Comparison of ENCODE assay signal across 22 mouse cellular contexts in the genomic region with DNA sequence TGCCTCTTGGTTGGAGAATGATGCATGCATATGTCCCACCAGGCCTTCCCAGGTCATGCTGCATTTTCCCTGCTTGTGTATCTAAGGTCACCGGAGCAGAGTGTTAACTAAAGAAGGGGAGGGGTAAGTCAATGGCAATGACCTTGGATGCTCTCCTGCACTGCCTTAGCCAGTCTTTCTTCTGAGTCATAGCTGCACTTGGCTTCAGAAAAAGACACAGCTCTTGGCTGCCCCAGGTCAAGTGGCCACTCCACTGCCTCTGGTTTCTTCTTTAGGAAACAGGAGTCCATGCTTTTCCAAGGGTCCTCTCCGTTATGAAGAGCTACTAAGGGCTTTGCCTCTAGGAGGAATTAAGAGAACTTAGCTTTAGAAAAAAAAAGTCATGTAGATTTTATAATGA.
DNase-seq lines count a peak whose midpoint lies in the region; ATAC-seq lines count a peak whose summit lies in the region.
"Had no signal": no experiment of that assay in that cellular context is flagged by ENCODE, and none has a peak within 500 bp of the region (broad histone marks: within the 10 kb centered on the region; RNA-seq: fewer than 3 reads in every experiment).

No protein-coding gene starts in this region.

- no peaks in the 10 kb centered on the region for H3K36me3 ChIP-seq in midbrain, embryonic 13.5 days
- H3K36me3 ChIP-seq: embryonic facial prominence, embryonic 13.5 days; forebrain, embryonic 12.5 days; heart, embryonic 10.5 days; hindbrain, embryonic 12.5 days had no signal

- peaks cover 22% of the 10 kb centered on the region for H3K4me1 ChIP-seq in midbrain, embryonic 13.5 days (replicated peaks)
- H3K4me1 ChIP-seq: embryonic facial prominence, embryonic 13.5 days; heart, embryonic 10.5 days had no signal

- no peaks in the 10 kb centered on the region for H3K9me3 ChIP-seq in midbrain, embryonic 13.5 days
- H3K9me3 ChIP-seq: embryonic facial prominence, embryonic 13.5 days; forebrain, embryonic 12.5 days; heart, embryonic 10.5 days; hindbrain, embryonic 12.5 days had no signal

- peak; percentile 2 for DNase-seq in adrenal gland, adult 8-10 months
- DNase-seq in adrenal gland, adult 18-20 months (ENCODE audit: low spot score in 2 of 2): no peak
- DNase-seq in lung, adult 18-20 months: peak; percentile 47 to 57
- peak; percentile 19 for DNase-seq in lung, postnatal 10 days
- no peak for DNase-seq in right cerebral cortex, adult 2 months (ENCODE audit: low spot score in 2 of 2)
- DNase-seq: cerebellum, adult 11-12 months; cerebellum, adult 9-10 months; cerebellum, postnatal 36 days; gastrocnemius, postnatal 10 days; heart, adult 18-20 months; heart, postnatal 10 days; heart, postnatal 4 days had no signal

- peaks cover 13% of the 10 kb centered on the region for H3K27me3 ChIP-seq in midbrain, embryonic 13.5 days
- H3K27me3 ChIP-seq: CH12.LX; embryonic facial prominence, embryonic 13.5 days; Patski had no signal

- no peak overlapping the region for H3K4me2 ChIP-seq in midbrain, embryonic 13.5 days (replicated peaks)
- H3K4me2 ChIP-seq: embryonic facial prominence, embryonic 13.5 days; forebrain, embryonic 12.5 days; hindbrain, embryonic 12.5 days had no signal

- no peak overlapping the region for H3K9ac ChIP-seq in midbrain, embryonic 13.5 days (replicated peaks)
- H3K9ac ChIP-seq: embryonic facial prominence, embryonic 13.5 days; forebrain, embryonic 12.5 days; hindbrain, embryonic 12.5 days had no signal

- no peak overlapping the region for H3K4me3 ChIP-seq in midbrain, embryonic 13.5 days (replicated peaks)
- H3K4me3 ChIP-seq: embryonic facial prominence, embryonic 13.5 days; forebrain, embryonic 12.5 days; heart, embryonic 10.5 days; hindbrain, embryonic 12.5 days had no signal

- WGBS in midbrain, embryonic 13.5 days: 87% methylated on average over 2 of the region's 2 CpGs

- no peak for ATAC-seq in midbrain, embryonic 13.5 days
- ATAC-seq: activated CD4-positive, CD25-positive, alpha-beta regulatory T cell, adult 4 months; forebrain, embryonic 16.5 days; hindbrain, embryonic 16.5 days; Patski had no signal

- H3K27ac ChIP-seq in midbrain, embryonic 13.5 days: no peak overlapping the region
- H3K27ac ChIP-seq: embryonic facial prominence, embryonic 13.5 days; forebrain, embryonic 12.5 days; heart, embryonic 10.5 days; hindbrain, embryonic 12.5 days had no signal

Comparison
In these comparisons a context has a peak if more than half of its experiments do, and no peak if none do; other contexts are left out.
1. DNase-seq: peak in adrenal gland, adult 8-10 months (single experiment), lung, adult 18-20 months (2 of 2) and lung, postnatal 10 days (single experiment); none in adrenal gland, adult 18-20 months (0 of 2) and right cerebral cortex, adult 2 months (0 of 2).